Mouse (Mus musculus) neural tube, postnatal 0 days (tissue): Measurements from ENCODE around the gene Hist1h2ak. TPM values are rescaled to one million over a fixed set of nuclear protein-coding genes. Genes with fewer than 3 reads are reported as not detected.

Source experiments
- microRNA-seq: library from miRNA; unstranded; fragments of <30 nt; microRNA quantifications from one replicate; pipeline ENCODE4, GENCODE M21; 2016
- polyA plus RNA-seq: library from polyadenylated mRNA; unstranded; fragments of >200 nt; fragmentation: Nextera tagmentation; extraction: Ambion mirVana; gene quantifications from 2 replicates; pipeline ENCODE4 v1.2.1, GENCODE M21; 2015

The Hist1h2ak gene
- polyA plus RNA-seq, result 3.2 and 4.2 TPM in 2 replicates

DNA sequence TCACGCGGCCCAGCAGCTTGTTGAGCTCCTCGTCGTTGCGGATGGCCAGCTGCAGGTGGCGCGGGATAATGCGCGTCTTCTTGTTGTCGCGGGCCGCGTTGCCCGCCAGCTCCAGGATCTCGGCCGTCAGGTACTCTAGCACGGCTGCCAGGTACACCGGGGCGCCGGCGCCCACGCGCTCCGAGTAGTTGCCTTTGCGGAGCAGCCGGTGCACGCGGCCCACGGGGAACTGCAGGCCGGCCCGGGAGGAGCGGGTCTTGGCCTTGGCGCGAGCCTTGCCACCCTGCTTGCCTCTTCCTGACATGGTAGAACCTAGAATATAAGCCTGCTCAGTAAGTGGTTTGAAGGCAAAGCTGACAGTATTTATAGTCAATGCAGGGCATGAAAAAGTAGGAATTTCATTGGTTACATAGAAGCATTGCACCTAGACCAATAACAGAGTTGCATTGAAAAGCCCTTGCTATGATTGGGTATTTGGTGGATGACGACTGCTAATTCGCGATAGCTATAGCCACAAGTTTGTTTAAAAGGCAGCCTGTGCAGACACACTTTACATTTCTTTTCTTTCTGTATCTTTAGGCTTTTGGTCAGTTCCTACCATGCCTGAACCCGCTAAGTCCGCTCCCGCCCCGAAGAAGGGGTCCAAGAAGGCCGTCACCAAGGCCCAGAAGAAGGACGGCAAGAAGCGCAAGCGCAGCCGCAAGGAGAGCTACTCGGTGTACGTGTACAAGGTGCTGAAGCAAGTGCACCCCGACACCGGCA is at the start of gene Hist1h2ak, which contains the start of gene Hist1h2bn:
Gene Hist1h2ak, minus strand, starts transcription at position 304 of the 762 bp plus-strand sequence.
Gene Hist1h2bn, plus strand, starts transcription at position 600 of the 762 bp plus-strand sequence.

GRCm38 (mm10) chr13:21786899-21787629 is 33.4 kb upstream of the Hist1h2ak start, which contains the start of the genes Hist1h2an and Hist1h2bp:
Gene Hist1h2an, minus strand, starts transcription at chr13:21787218.
Gene Hist1h2bp, plus strand, starts transcription at chr13:21787461.

DNA sequence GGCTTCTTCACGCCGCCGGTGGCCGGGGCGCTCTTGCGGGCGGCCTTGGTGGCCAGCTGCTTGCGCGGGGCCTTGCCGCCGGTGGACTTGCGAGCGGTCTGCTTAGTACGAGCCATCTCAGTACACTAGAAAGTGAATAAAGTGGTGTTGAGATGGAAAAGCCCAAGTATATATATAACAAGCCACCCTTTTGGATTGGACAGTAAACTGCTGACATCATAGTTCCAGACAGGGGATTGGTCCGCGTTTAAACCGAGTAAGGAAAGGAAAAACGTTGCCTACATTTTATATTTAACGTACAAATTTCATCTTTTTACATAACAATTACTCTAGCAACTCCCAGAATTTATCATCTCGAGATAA is 29.6 kb upstream of the Hist1h2ak start, which contains the start of gene Hist1h3i:
Gene Hist1h3i, minus strand, starts transcription at position 116 of the 363 bp plus-strand sequence.

GRCm38 (mm10) chr13:21779767-21780731 is 26.4 kb upstream of the Hist1h2ak start, which contains the start of gene Hist1h1b:
Gene Hist1h1b, minus strand, starts transcription at chr13:21780625.

DNA sequence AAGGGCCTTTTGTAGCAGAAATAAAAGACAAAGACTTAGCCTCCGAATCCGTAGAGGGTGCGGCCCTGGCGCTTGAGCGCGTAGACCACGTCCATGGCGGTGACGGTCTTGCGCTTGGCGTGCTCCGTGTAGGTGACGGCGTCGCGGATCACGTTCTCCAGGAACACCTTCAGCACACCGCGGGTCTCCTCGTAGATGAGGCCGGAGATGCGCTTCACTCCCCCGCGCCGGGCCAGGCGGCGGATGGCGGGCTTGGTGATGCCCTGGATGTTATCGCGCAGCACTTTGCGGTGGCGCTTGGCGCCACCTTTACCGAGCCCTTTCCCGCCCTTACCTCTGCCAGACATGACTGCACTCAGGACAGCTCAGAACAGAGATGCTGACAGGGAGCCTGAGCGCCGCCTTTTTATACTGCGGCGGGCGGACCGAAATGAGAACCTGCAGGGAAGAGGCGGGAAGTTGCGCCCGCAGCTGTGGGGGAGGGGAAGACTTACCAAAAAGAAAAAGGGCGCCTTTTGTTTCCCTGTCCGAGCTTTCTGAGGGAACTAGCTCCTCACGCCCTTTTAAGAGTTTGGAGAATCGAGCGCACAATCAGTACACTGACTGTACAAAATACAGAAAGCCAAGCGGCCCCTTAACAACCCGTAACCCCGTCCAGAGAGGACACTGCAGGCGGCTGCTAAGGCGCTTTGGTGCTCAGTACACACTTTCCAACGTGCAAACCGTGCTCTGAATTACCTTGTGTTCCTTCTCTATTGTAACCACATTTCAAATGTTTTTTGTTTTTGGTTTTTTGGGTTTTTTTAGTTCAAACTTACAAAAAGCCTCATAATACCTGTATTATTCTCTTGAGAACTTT is 3.2 kb downstream of the Hist1h2ak start, which contains the start of gene Hist1h4k:
Gene Hist1h4k, minus strand, starts transcription at position 347 of the 859 bp plus-strand sequence.

DNA sequence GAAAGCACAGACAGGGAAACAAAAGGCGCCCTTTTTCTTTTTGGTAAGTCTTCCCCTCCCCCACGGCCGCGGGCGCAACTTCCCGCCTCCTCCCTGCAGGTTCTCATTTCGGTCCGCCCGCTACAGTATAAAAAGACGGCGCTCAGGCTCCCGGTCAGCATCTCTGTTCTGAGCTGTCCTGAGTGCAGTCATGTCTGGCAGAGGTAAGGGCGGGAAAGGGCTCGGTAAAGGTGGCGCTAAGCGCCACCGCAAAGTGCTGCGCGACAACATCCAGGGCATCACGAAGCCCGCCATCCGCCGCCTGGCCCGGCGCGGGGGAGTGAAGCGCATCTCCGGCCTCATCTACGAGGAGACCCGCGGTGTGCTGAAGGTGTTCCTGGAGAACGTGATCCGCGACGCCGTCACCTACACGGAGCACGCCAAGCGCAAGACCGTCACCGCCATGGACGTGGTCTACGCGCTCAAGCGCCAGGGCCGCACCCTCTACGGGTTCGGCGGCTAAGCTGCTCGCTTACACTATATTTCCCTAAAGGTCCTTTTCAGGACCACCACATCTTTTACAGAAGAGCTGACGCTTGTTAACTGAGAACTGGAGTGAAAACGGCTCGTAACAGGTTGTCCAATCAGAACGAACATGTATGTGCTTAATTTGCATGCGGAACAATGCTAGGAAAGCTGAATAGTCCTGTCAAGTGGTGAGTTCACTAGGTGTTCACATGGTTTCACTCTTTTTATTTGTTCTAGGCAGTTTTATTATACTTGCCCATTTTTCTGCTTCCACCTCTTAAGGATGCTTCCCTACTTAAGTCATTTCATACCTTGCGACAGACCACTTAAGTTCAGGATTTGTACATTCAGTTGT is 18.5 kb downstream of the Hist1h2ak start, which contains the start of gene Hist1h4j:
Gene Hist1h4j, plus strand, starts transcription at position 159 of the 862 bp plus-strand sequence.

DNA sequence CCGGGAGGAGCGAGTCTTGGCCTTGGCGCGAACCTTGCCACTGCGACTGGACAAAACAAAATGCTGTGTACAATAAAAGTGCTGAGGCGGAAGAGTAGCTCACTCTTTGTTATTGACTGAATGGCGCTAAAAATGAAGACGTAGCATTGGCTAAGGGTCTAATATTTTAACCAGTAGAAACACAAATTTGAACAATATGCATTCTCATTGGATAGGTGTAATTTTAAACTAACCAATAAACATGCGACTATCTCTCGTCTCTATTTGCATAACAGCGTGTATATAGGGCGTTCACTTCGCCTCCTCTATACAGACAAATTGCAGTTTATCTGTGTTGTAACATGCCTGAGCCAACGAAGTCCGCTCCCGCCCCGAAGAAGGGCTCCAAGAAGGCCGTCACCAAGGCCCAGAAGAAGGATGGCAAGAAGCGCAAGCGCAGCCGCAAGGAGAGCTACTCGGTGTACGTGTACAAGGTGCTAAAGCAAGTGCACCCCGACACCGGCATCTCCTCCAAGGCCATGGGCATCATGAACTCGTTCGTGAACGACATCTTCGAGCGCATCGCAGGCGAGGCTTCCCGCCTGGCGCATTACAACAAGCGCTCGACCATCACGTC is 31.8 kb downstream of the Hist1h2ak start, which contains the start of gene Hist1h2bm:
Gene Hist1h2bm, plus strand, starts transcription at position 288 of the 616 bp plus-strand sequence.

GRCm38 (mm10) chr13:21717397-21718357 is 36.0 kb downstream of the Hist1h2ak start, which contains the start of gene Hist1h3h:
Gene Hist1h3h, plus strand, starts transcription at chr13:21717659.

GRCm38 (mm10) chr13:21715864-21716539 is 37.6 kb downstream of the Hist1h2ak start, which contains the start of the genes Hist1h2bl and Hist1h2ai:
Gene Hist1h2bl, minus strand, starts transcription at chr13:21716143.
Gene Hist1h2ai, plus strand, starts transcription at chr13:21716422.

Small RNA genes within 50 kb of the gene (microRNA-seq; reads per million reads assigned to microRNA genes)
- not detected for gene Gm44346
- not detected for gene Gm44357
- gene Gm44367, result not detected
- gene Gm44454, result not detected

Other genes with a start within 250 kb of the Hist1h2ak start
- gene Zkscan8, start 222.7 kb downstream of the Hist1h2ak start, polyA plus RNA-seq, result 3.5 and 4.0 TPM in 2 replicates
- 0.14 and 0.17 TPM in 2 replicates for gene Olfr1366, start 211.0 kb downstream of the Hist1h2ak start, polyA plus RNA-seq
- gene Olfr1535, start 193.9 kb downstream of the Hist1h2ak start, polyA plus RNA-seq, result 0.09 and 0.11 TPM in 2 replicates
- not detected in 2 replicates for gene Olfr1364, start 172.1 kb downstream of the Hist1h2ak start, polyA plus RNA-seq
- gene Olfr1362, start 139.8 kb downstream of the Hist1h2ak start, polyA plus RNA-seq, result not detected in 2 replicates
- gene Olfr11, start 111.3 kb downstream of the Hist1h2ak start, polyA plus RNA-seq, result not detected in 2 replicates
- gene Olfr1361, start 90.4 kb downstream of the Hist1h2ak start, polyA plus RNA-seq, result not detected in 2 replicates
- not detected in 2 replicates for gene Olfr1360, start 76.4 kb downstream of the Hist1h2ak start, polyA plus RNA-seq
- gene Olfr1359, start 55.7 kb downstream of the Hist1h2ak start, polyA plus RNA-seq, result not detected in 2 replicates
- not detected in 2 replicates for gene Hist1h2bl, start 37.7 kb downstream of the Hist1h2ak start, polyA plus RNA-seq
- gene Hist1h2ai, start 37.4 kb downstream of the Hist1h2ak start, polyA plus RNA-seq, result 2.3 and 6.6 TPM in 2 replicates
- gene Hist1h3h, start 36.2 kb downstream of the Hist1h2ak start, polyA plus RNA-seq, result 0.86 TPM in 1 of 2 replicates, not detected in the other
- gene Hist1h2bm, start 31.8 kb downstream of the Hist1h2ak start, polyA plus RNA-seq, result 0.49 TPM in 1 of 2 replicates, not detected in the other
- 0.21 TPM in 1 of 2 replicates, not detected in the other for gene Hist1h4j, start 18.8 kb downstream of the Hist1h2ak start, polyA plus RNA-seq
- gene Hist1h4k, start 3.3 kb downstream of the Hist1h2ak start, polyA plus RNA-seq, result 1.3 and 1.8 TPM in 2 replicates
- gene Hist1h2bn, start 296 bp upstream of the Hist1h2ak start, polyA plus RNA-seq, result 0.58 TPM in 1 of 2 replicates, not detected in the other
- gene Hist1h1b, start 26.8 kb upstream of the Hist1h2ak start, polyA plus RNA-seq, result 2.4 and 2.9 TPM in 2 replicates
- gene Hist1h3i, start 29.5 kb upstream of the Hist1h2ak start, polyA plus RNA-seq, result 12.2 and 12.5 TPM in 2 replicates
- 2.3 and 3.8 TPM in 2 replicates for gene Hist1h2an, start 33.4 kb upstream of the Hist1h2ak start, polyA plus RNA-seq
- 0.71 TPM in 1 of 2 replicates, not detected in the other for gene Hist1h2bp, start 33.6 kb upstream of the Hist1h2ak start, polyA plus RNA-seq
- 1.8 and 3.8 TPM in 2 replicates for gene Hist1h2bq, start 56.4 kb upstream of the Hist1h2ak start, polyA plus RNA-seq
- gene Hist1h2ao, start 56.6 kb upstream of the Hist1h2ak start, polyA plus RNA-seq, result not detected in 2 replicates
- not detected in 2 replicates for gene Hist1h4m, start 57.9 kb upstream of the Hist1h2ak start, polyA plus RNA-seq
- 2.5 and 3.3 TPM in 2 replicates for gene Hist1h4n, start 78.4 kb upstream of the Hist1h2ak start, polyA plus RNA-seq
- 265 and 280 TPM in 2 replicates for gene Hist1h2ap, start 79.7 kb upstream of the Hist1h2ak start, polyA plus RNA-seq
- 1.7 and 4.2 TPM in 2 replicates for gene Hist1h2br, start 79.9 kb upstream of the Hist1h2ak start, polyA plus RNA-seq
- gene Zfp184, start 191.3 kb upstream of the Hist1h2ak start, polyA plus RNA-seq, result 5.3 and 6.1 TPM in 2 replicates
- gene Pom121l2, start 227.4 kb upstream of the Hist1h2ak start, polyA plus RNA-seq, result not detected in 2 replicates